Mouse (Mus musculus) forebrain, embryonic 16.5 days (tissue): Measurements from ENCODE around the gene 9430097D07Rik. TPM values are rescaled to one million over a fixed set of nuclear protein-coding genes. Genes with fewer than 3 reads are reported as not detected.

Experiments
- ATAC-seq: fragments of 200-750 bp; cut with Nextera tagmentation; 2 replicates; pipeline ENCODE4 v1.8.0; 2017; ENCODE audit warnings: mild to moderate bottlenecking, moderate library complexity
- H3K27ac ChIP-seq: fragments of 300-500 bp; sonication (generic); 2 replicates; pipeline ENCODE4 v1.5.1; 2014; ENCODE audit warnings: low read length, control low read depth
- H3K27me3 ChIP-seq: fragments of 300-500 bp; sonication (generic); replicated peaks from 2 replicates; pipeline ENCODE4 v1.6.1; 2014; ENCODE audit warnings: low read length; ENCODE audit not compliant: control insufficient read depth, insufficient read depth
- H3K36me3 ChIP-seq: fragments of 300-500 bp; sonication (generic); 2 replicates; pipeline ENCODE4 v1.6.1; 2014; ENCODE audit not compliant: control insufficient read depth, insufficient read depth
- H3K4me1 ChIP-seq: fragments of 300-500 bp; sonication (generic); replicated peaks from 2 replicates; pipeline ENCODE4 v1.6.1; 2014; ENCODE audit warnings: low read length; ENCODE audit not compliant: control insufficient read depth, insufficient read depth
- H3K4me2 ChIP-seq: fragments of 300-500 bp; sonication (generic); 2 replicates; pipeline ENCODE4 v1.6.1; 2014; ENCODE audit warnings: mild to moderate bottlenecking, low read length, control low read depth
- H3K4me3 ChIP-seq: fragments of 300-500 bp; sonication (generic); replicated peaks from 2 replicates; pipeline ENCODE4 v1.5.1; 2014; ENCODE audit warnings: mild to moderate bottlenecking, low read length, control low read depth
- H3K9ac ChIP-seq: fragments of 300-500 bp; sonication (generic); replicated peaks from 2 replicates; pipeline ENCODE4 v1.6.1; 2014; ENCODE audit warnings: low read depth, low read length, control low read depth
- H3K9me3 ChIP-seq: fragments of 300-500 bp; sonication (generic); 2 replicates; pipeline ENCODE4 v1.6.1; 2016; ENCODE audit warnings: low read length; ENCODE audit not compliant: control insufficient read depth
- WGBS: fragments of 180-500 bp; shearing (Covaris S2); extraction: QIAGEN DNeasy Blood & Tissue Kit; methylation state at CpG from one replicate; pipeline ENCODE4 v1.1.7; 2014; 5-methylcytosine and 5-hydroxymethylcytosine counted together
- polyA plus RNA-seq: library from polyadenylated mRNA; unstranded; fragments of >200 nt; fragmentation: Nextera tagmentation; extraction: Ambion mirVana; gene quantifications from 2 replicates; pipeline ENCODE4 v1.2.1, GENCODE M21; 2015

The 9430097D07Rik gene
- polyA plus RNA-seq, 1 experiment from 2014 or later, result 0.42 TPM

DNA sequence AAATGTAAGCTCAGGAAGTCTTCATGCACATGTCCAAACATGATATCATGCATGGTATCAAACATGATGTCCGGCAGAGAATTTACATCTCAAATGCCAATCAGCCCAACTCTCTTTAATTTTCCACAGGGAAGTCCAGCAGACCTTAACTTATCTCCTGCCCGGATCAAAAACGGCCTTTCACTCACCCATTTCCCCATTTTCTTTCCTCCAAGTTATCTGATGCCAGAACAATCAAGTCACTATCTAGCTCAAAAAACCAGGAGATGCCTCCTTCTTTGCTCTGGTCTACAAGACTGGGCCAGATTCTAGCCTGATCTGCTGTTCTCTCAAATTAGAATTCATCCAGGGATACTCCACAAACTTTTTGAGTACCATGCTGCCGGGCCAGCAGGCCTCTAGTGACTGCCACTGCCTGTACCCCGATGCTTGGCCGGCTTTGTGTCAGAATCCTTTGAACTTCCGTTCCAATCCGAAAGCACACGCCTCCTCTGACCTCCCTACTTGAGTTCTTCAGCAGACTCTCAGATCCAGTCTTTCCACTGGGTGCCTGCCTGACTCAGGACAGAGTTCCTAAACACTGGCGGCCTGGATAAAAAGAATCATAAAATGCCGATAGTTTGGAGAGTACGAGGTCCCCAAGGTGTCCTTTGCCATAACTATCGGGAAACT lies 41.3 kb downstream of the 9430097D07Rik start:
- Histone ChIP-seq H3K36me3 (no peaks in the 10 kb centered on the region), H3K27ac (peak overlapping the region; percentile 76), H3K4me1 (peaks cover 40% of the 10 kb centered on the region), H3K27me3 (no peaks in the 10 kb centered on the region), H3K4me3 (peak overlapping the region; percentile 87), H3K9ac (peak overlapping the region; percentile 69), H3K9me3 (no peaks in the 10 kb centered on the region), H3K4me2 (peak overlapping the region; percentile 91)
- no peak for ATAC-seq
- WGBS, result 11% methylated on average over 13 of the region's 13 CpGs

DNA sequence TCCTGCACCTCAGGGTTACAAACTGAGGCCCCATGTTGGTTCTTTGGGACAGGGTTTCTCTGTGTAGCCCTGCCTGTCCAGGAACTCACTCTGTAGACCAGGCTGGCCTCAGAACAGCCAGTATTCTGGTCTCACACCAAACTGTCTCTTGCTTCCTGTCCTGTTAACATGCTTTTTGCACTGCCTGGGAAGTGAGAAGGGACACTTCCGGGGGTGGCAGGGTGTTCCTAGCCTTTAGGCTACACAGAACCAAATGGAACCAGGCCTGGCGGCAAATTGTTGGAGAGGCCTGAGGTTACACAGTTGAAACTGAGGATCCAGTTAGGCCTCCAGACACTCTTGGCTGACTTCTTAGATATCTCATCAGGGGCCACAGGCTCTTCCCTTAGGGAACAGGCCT lies 42.3 kb downstream of the 9430097D07Rik start:
- H3K27me3 ChIP-seq, result no peaks in the 10 kb centered on the region
- H3K4me3 ChIP-seq, result no peak overlapping the region
- H3K36me3 ChIP-seq, result no peaks in the 10 kb centered on the region
- H3K4me2 ChIP-seq, result no peak overlapping the region
- 98% methylated on average over 2 of the region's 2 CpGs for WGBS
- peaks cover 30% of the 10 kb centered on the region for H3K4me1 ChIP-seq
- ATAC-seq, result no peak
- no peaks in the 10 kb centered on the region for H3K9me3 ChIP-seq
- no peak overlapping the region for H3K9ac ChIP-seq
- no peak overlapping the region for H3K27ac ChIP-seq

DNA sequence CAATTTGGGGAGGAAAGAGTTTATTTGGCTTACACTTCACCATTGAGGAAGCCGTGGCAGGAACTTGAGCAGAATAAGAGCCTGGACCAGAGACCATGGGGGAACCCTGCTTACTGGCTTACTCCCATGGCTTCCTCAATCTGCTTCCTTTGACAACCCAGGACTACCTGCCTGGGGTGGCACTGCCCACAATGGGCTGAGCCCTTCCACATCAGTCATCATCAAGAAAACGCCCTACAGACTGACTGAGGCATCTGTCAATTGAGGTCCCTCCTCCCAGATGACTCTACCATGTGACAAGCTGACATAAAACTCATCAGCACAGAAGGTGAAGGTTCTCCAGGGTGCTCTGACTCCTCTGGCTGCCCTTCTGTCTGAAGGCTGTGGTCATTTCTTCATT lies 45.0 kb downstream of the 9430097D07Rik start:
- Histone ChIP-seq H3K27ac (no peak overlapping the region), H3K36me3 (no peaks in the 10 kb centered on the region), H3K27me3 (no peaks in the 10 kb centered on the region), H3K4me2 (no peak overlapping the region), H3K4me3 (no peak overlapping the region), H3K4me1 (peaks cover 7% of the 10 kb centered on the region), H3K9me3 (no peaks in the 10 kb centered on the region), H3K9ac (no peak overlapping the region)
- WGBS, result 83% methylated on average over 2 of the region's 2 CpGs
- ATAC-seq, result no peak

DNA sequence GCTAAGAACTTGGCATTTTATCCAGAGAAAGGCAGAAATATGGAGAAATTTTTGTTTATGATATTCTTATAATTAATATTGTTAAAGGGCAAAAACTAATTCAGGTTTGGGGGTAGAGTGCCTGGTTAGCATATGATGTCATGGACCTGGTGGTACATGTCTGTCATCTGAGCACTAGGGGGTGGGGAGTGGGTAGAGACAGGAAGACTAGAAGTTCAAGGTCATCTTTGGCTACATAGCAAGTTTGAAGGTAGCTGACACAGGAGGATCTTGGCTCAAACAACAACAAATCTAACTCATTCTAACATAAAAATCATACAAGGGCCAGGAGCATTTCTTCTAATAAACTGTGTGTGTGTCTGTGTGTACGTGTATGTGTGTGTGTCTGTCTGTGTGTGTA lies 47.2 kb downstream of the 9430097D07Rik start:
- Histone ChIP-seq H3K4me2 (no peak overlapping the region), H3K9ac (no peak overlapping the region), H3K36me3 (no peaks in the 10 kb centered on the region), H3K27ac (no peak overlapping the region), H3K4me1 (no peaks in the 10 kb centered on the region), H3K4me3 (no peak overlapping the region), H3K9me3 (no peaks in the 10 kb centered on the region), H3K27me3 (no peaks in the 10 kb centered on the region)
- WGBS, result 87% methylated on average over 1 of the region's 1 CpGs
- ATAC-seq, result no peak

DNA sequence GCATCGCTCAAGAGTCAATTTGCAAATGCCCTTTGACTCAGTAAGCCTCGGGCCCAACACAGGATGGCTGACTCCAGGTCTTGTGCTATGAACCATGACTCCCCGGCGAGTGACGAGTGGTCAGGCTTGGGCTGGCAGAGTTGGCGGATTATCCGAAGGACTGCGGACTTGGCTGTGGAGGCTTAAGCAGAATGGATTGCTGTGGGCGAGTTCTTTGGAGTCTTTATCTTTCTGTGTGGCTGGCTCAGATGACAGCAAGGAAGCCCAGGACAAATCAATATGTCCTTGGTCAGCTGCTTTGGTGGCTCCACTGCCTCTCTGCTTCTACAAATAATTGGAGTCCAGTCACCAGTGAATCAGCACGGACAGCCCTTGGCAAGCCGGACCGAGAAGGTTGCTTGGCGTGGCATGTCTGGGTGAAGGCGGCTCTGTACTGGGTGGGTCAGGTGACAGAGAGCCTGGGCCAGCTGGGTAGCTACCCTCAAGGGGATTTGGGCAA lies 48.0 kb downstream of the 9430097D07Rik start:
- no peak overlapping the region for H3K4me2 ChIP-seq
- H3K27me3 ChIP-seq, result no peaks in the 10 kb centered on the region
- no peaks in the 10 kb centered on the region for H3K9me3 ChIP-seq
- H3K4me1 ChIP-seq, result no peaks in the 10 kb centered on the region
- H3K4me3 ChIP-seq, result no peak overlapping the region
- H3K9ac ChIP-seq, result no peak overlapping the region
- H3K36me3 ChIP-seq, result no peaks in the 10 kb centered on the region
- no peak overlapping the region for H3K27ac ChIP-seq
- no peak for ATAC-seq
- WGBS, result 75% methylated on average over 14 of the region's 14 CpGs

DNA sequence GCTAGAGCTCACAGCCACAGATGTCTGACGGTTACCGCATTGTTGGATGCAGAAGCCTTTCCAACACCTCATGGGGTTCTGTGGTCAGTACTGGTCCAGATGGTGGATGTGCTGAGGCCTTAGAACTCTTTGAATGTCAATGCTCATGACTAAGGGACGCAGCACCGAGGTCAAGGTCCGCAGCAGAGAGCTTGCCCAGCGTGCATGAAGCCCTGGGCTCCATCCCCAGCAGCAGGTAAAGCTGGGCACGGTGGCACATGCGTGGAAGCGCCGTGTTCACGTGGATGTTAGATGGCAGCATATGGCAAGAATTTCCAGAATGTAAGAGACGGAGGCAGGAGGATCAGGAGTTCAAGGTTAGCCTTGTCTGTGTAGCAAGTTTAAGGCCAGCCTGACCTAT lies 49.7 kb downstream of the 9430097D07Rik start:
- Histone ChIP-seq H3K36me3 (no peaks in the 10 kb centered on the region), H3K9ac (no peak overlapping the region), H3K27me3 (no peaks in the 10 kb centered on the region), H3K4me3 (no peak overlapping the region), H3K27ac (no peak overlapping the region), H3K4me1 (no peaks in the 10 kb centered on the region), H3K9me3 (no peaks in the 10 kb centered on the region), H3K4me2 (no peak overlapping the region)
- WGBS, result 86% methylated on average over 12 of the region's 12 CpGs
- no peak for ATAC-seq

DNA sequence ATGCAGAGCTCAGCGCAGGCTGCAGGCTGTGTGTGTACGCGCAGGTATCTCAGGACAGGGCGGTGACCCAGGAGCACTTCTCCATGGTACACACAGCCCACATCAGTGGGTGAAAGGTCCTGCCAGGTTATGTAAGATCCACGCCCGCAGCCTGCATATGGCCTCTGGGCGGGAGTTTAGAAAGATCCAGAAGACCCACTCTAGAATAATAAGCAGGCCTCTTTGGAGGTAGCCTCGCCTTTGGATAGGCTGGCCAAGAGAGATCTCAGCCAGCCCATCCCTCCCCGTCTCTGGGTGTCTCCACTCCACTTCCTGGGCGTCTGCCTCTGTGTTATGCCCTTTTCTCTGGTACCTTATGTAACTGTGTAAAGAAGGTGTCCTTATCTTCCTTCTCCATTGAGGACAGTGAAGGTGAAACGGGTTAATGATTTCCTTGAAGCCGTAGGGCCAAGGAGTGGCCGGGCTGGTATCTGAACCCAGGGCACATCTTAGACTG lies 50.9 kb downstream of the 9430097D07Rik start:
- Histone ChIP-seq H3K4me3 (no peak overlapping the region), H3K36me3 (no peaks in the 10 kb centered on the region), H3K4me1 (no peaks in the 10 kb centered on the region), H3K27me3 (no peaks in the 10 kb centered on the region), H3K4me2 (no peak overlapping the region), H3K9me3 (no peaks in the 10 kb centered on the region), H3K9ac (no peak overlapping the region), H3K27ac (no peak overlapping the region)
- 87% methylated on average over 13 of the region's 13 CpGs for WGBS
- ATAC-seq, result no peak

Other genes starting within 250 kb of the 9430097D07Rik start
- 64.3 and 64.6 TPM in 2 replicates for gene Ciz1, start 223.4 kb downstream of the 9430097D07Rik start, polyA plus RNA-seq
- gene Dnm1, start 222.3 kb downstream of the 9430097D07Rik start, polyA plus RNA-seq, result 26.9 and 38.4 TPM in 2 replicates
- 67.8 and 77.7 TPM in 2 replicates for gene 1110008P14Rik, start 193.7 kb downstream of the 9430097D07Rik start, polyA plus RNA-seq
- not detected in 2 replicates for gene Lcn2, start 187.4 kb downstream of the 9430097D07Rik start, polyA plus RNA-seq
- 35.6 and 42.7 TPM in 2 replicates for gene Ptges2, start 179.8 kb downstream of the 9430097D07Rik start, polyA plus RNA-seq
- gene Naif1, start 125.2 kb downstream of the 9430097D07Rik start, polyA plus RNA-seq, result 7.0 and 7.5 TPM in 2 replicates
- gene Slc25a25, start 124.2 kb downstream of the 9430097D07Rik start, polyA plus RNA-seq, result 46.9 and 47.7 TPM in 2 replicates
- gene Fam102a, start 40.4 kb downstream of the 9430097D07Rik start, polyA plus RNA-seq, result 4.7 and 5.6 TPM in 2 replicates
- gene Dpm2, start 4.8 kb downstream of the 9430097D07Rik start, polyA plus RNA-seq, result 136 and 141 TPM in 2 replicates
- gene Pip5kl1, start 887 bp downstream of the 9430097D07Rik start, polyA plus RNA-seq, result 3.9 and 6.8 TPM in 2 replicates
- 27.4 and 29.6 TPM in 2 replicates for gene St6galnac4, start 11.4 kb upstream of the 9430097D07Rik start, polyA plus RNA-seq
- gene St6galnac6, start 24.0 kb upstream of the 9430097D07Rik start, polyA plus RNA-seq, result 18.3 and 21.6 TPM in 2 replicates
- gene Ak1, start 46.1 kb upstream of the 9430097D07Rik start, polyA plus RNA-seq, result 83.8 and 91.2 TPM in 2 replicates
- 27.3 and 31.9 TPM in 2 replicates for gene Eng, start 70.9 kb upstream of the 9430097D07Rik start, polyA plus RNA-seq
- 21.5 and 23.7 TPM in 2 replicates for gene Fpgs, start 128.5 kb upstream of the 9430097D07Rik start, polyA plus RNA-seq
- gene Cdk9, start 137.4 kb upstream of the 9430097D07Rik start, polyA plus RNA-seq, result 82.2 and 85.0 TPM in 2 replicates
- gene Sh2d3c, start 145.4 kb upstream of the 9430097D07Rik start, polyA plus RNA-seq, result 41.9 and 43.0 TPM in 2 replicates
- 2.8 and 3.5 TPM in 2 replicates for gene 6330409D20Rik, start 165.3 kb upstream of the 9430097D07Rik start, polyA plus RNA-seq
- 62.1 and 65.4 TPM in 2 replicates for gene Tor2a, start 181.6 kb upstream of the 9430097D07Rik start, polyA plus RNA-seq
- 0.41 and 0.62 TPM in 2 replicates for gene Ttc16, start 199.9 kb upstream of the 9430097D07Rik start, polyA plus RNA-seq
- 5.4 and 6.9 TPM in 2 replicates for gene Ptrh1, start 200.1 kb upstream of the 9430097D07Rik start, polyA plus RNA-seq
- 0.58 and 0.66 TPM in 2 replicates for gene Cfap157, start 208.7 kb upstream of the 9430097D07Rik start, polyA plus RNA-seq